Mouse (Mus musculus) liver, embryonic 14.5 days (tissue): ENCODE results near the gene Pithd1.

Experiments used
- CTCF ChIP-seq: IDR thresholded peaks from 2 replicates; pipeline ENCODE4 v1.5.1; 2016; ENCODE audit warnings: antibody characterized with exemption, low read depth, control low read depth
- EP300 ChIP-seq: IDR thresholded peaks from 2 replicates; pipeline ENCODE4 v1.6.1; 2016; ENCODE audit warnings: antibody characterized with exemption, low read depth

- TF ChIP-seq CTCF (no peak), EP300 (no peak)
Observed at GRCm38 (mm10) chr4:136008782-136009447, 21.9 kb upstream of the Pithd1 start.
